Mouse (Mus musculus) CH12.LX (cell line): ENCODE results near the gene Dpp3. TPM values are rescaled to one million over a fixed set of nuclear protein-coding genes. Genes with fewer than 3 reads are reported as not detected.

ENCODE experiments used
- DNase-seq: peaks from one replicate; pipeline ENCODE4 v3.0.0-alpha.2; 2013; ENCODE audit errors: extremely low read depth
- H3K27ac ChIP-seq: 2 replicates; pipeline ENCODE4 v1.5.1; 2012; ENCODE audit warnings: low read depth, mild to moderate bottlenecking, control low read depth, moderate library complexity; ENCODE audit not compliant: insufficient read depth
- H3K27me3 ChIP-seq: replicated peaks from 2 replicates; pipeline ENCODE3; 2012; ENCODE audit warnings: inconsistent platforms
- H3K36me3 ChIP-seq, 2 experiments: replicated peaks in 1 of 2; 2 replicates each; pipeline versions ENCODE3 to v1.6.1; 2012; ENCODE audit warnings: inconsistent platforms in 1 of 2, low read length in 1 of 2, mild to moderate bottlenecking in 1 of 2, mixed read lengths in 1 of 2, moderate library complexity in 1 of 2; ENCODE audit not compliant: control insufficient read depth in 1 of 2, insufficient read depth in 1 of 2
- H3K4me1 ChIP-seq, 2 experiments: 2 replicates each; pipeline ENCODE4 v1.6.1; 2012; ENCODE audit warnings: inconsistent platforms in 1 of 2, moderate library complexity in 1 of 2; ENCODE audit not compliant: insufficient read depth in 2 of 2, control insufficient read depth in 1 of 2
- H3K4me2 ChIP-seq: 2 replicates; pipeline ENCODE4 v1.6.1; 2012; ENCODE audit warnings: low read depth, mild to moderate bottlenecking, control low read depth; ENCODE audit not compliant: poor library complexity, insufficient read depth, severe bottlenecking
- H3K4me3 ChIP-seq, 3 experiments: fragments of 150-350 bp in 1 of 3; sonication (generic) in 1 of 3; replicated peaks in 1 of 3; 2 replicates each; pipeline versions ENCODE3 to v1.5.1; 2011 to 2012; ENCODE audit warnings: low read depth in 2 of 3, low read length in 2 of 3, mild to moderate bottlenecking in 2 of 3, moderate library complexity in 2 of 3, control low read depth in 1 of 3, improper control_type of control experiment in 1 of 3, inconsistent platforms in 1 of 3, mixed read lengths in 1 of 3; ENCODE audit not compliant: poor library complexity in 1 of 3
- H3K79me2 ChIP-seq: replicated peaks from 2 replicates; pipeline ENCODE4 v1.6.1; 2012; ENCODE audit warnings: mild to moderate bottlenecking, moderate library complexity; ENCODE audit not compliant: control insufficient read depth, poor library complexity, insufficient read depth, severe bottlenecking; ENCODE audit errors: extremely low read depth
- H3K9ac ChIP-seq: 2 replicates; pipeline ENCODE4 v1.6.1; 2012; ENCODE audit warnings: low read depth, mild to moderate bottlenecking, control low read depth, moderate library complexity; ENCODE audit not compliant: insufficient read depth
- H3K9me3 ChIP-seq: replicated peaks from 2 replicates; pipeline ENCODE3; 2012; ENCODE audit warnings: low read length, inconsistent platforms, mixed read lengths
- BHLHE40 ChIP-seq: IDR thresholded peaks from 2 replicates; pipeline ENCODE4 v1.6.1; 2011; ENCODE audit warnings: mild to moderate bottlenecking, low read depth, low read length, improper control_type of control experiment
- CHD2 ChIP-seq: IDR thresholded peaks from 2 replicates; pipeline ENCODE4 v1.6.1; 2011; ENCODE audit warnings: low read length, improper control_type of control experiment
- CTCF ChIP-seq, 2 experiments: IDR thresholded peaks in 1 of 2; conservative IDR thresholded peaks in 1 of 2; 2 replicates each; pipeline ENCODE4 v1.5.1; 2011 to 2012; ENCODE audit warnings: low read depth in 2 of 2, low read length in 2 of 2, improper control_type of control experiment in 1 of 2, inconsistent platforms in 1 of 2, mild to moderate bottlenecking in 1 of 2, moderate library complexity in 1 of 2
- E2F4 ChIP-seq: IDR thresholded peaks from 2 replicates; pipeline ENCODE4 v1.6.1; 2011; ENCODE audit warnings: low read depth, low read length, improper control_type of control experiment; ENCODE audit not compliant: insufficient replicate concordance
- ELF1 ChIP-seq: IDR thresholded peaks from 2 replicates; pipeline ENCODE4 v1.6.1; 2014; ENCODE audit warnings: low read depth, mild to moderate bottlenecking, inconsistent platforms, low read length, improper control_type of control experiment
- IRF4 ChIP-seq: IDR thresholded peaks from 2 replicates; pipeline ENCODE4 v1.6.1; 2014; ENCODE audit warnings: low read depth, mild to moderate bottlenecking, inconsistent platforms, low read length, improper control_type of control experiment
- JUND ChIP-seq: conservative IDR thresholded peaks from 2 replicates; pipeline ENCODE4 v1.6.1; 2011; ENCODE audit warnings: low read depth, low read length, improper control_type of control experiment
- KAT2A ChIP-seq: IDR thresholded peaks from 2 replicates; pipeline ENCODE4 v1.6.1; 2012; ENCODE audit warnings: low read length, improper control_type of control experiment, inconsistent platforms; ENCODE audit not compliant: insufficient replicate concordance
- MAFK ChIP-seq: IDR thresholded peaks from 2 replicates; pipeline ENCODE4 v1.6.1; 2011; ENCODE audit warnings: low read length, improper control_type of control experiment; ENCODE audit not compliant: insufficient replicate concordance
- MAX ChIP-seq: IDR thresholded peaks from 2 replicates; pipeline ENCODE4 v1.6.1; 2011; ENCODE audit warnings: low read length, improper control_type of control experiment
- MEF2A ChIP-seq: IDR thresholded peaks from 2 replicates; pipeline ENCODE4 v1.6.1; 2014; ENCODE audit warnings: low read depth, mild to moderate bottlenecking, inconsistent platforms, low read length, improper control_type of control experiment, borderline replicate concordance
- MXI1 ChIP-seq: IDR thresholded peaks from 2 replicates; pipeline ENCODE4 v1.6.1; 2011; ENCODE audit warnings: mild to moderate bottlenecking, low read depth, low read length, improper control_type of control experiment
- NELFE ChIP-seq: IDR thresholded peaks from 2 replicates; pipeline ENCODE4 v1.6.1; 2011; ENCODE audit warnings: low read depth, low read length, improper control_type of control experiment
- NRF1 ChIP-seq: IDR thresholded peaks from 2 replicates; pipeline ENCODE4 v1.6.1; 2014; ENCODE audit warnings: low read depth, mild to moderate bottlenecking, inconsistent platforms, low read length, improper control_type of control experiment, moderate library complexity
- POLR2A ChIP-seq: IDR thresholded peaks from 2 replicates; pipeline ENCODE4 v1.6.1; 2011; ENCODE audit warnings: low read depth, mild to moderate bottlenecking, improper control_type of control experiment, low read length
- POLR2AphosphoS2 ChIP-seq: IDR thresholded peaks from 2 replicates; pipeline ENCODE4 v1.6.1; 2011; ENCODE audit warnings: low read depth, low read length, improper control_type of control experiment
- RCOR1 ChIP-seq: conservative IDR thresholded peaks from 2 replicates; pipeline ENCODE4 v1.6.1; 2012; ENCODE audit warnings: low read depth, mild to moderate bottlenecking, inconsistent platforms, low read length, improper control_type of control experiment
- SIN3A ChIP-seq: IDR thresholded peaks from 2 replicates; pipeline ENCODE4 v1.6.1; 2012; ENCODE audit warnings: low read length, improper control_type of control experiment, inconsistent platforms
- SMC3 ChIP-seq: IDR thresholded peaks from 2 replicates; pipeline ENCODE4 v1.6.1; 2011; ENCODE audit warnings: low read depth, low read length, improper control_type of control experiment
- TBP ChIP-seq: conservative IDR thresholded peaks from 2 replicates; pipeline ENCODE4 v1.6.1; 2011; ENCODE audit warnings: low read depth, low read length, improper control_type of control experiment
- TCF12 ChIP-seq: IDR thresholded peaks from 2 replicates; pipeline ENCODE4 v1.6.1; 2014; ENCODE audit warnings: low read depth, mild to moderate bottlenecking, inconsistent platforms, low read length, improper control_type of control experiment
- USF1 ChIP-seq: IDR thresholded peaks from 2 replicates; pipeline ENCODE4 v1.6.1; 2014; ENCODE audit warnings: low read depth, mild to moderate bottlenecking, inconsistent platforms, low read length, improper control_type of control experiment
- ZKSCAN1 ChIP-seq: IDR thresholded peaks from 2 replicates; pipeline ENCODE4 v1.6.1; 2012; ENCODE audit warnings: low read depth, inconsistent platforms, low read length, improper control_type of control experiment, borderline replicate concordance
- ZMIZ1 ChIP-seq: IDR thresholded peaks from 2 replicates; pipeline ENCODE4 v1.6.1; 2012; ENCODE audit warnings: low read depth, mild to moderate bottlenecking, inconsistent platforms, low read length, improper control_type of control experiment
- ZNF384 ChIP-seq: IDR thresholded peaks from 2 replicates; pipeline ENCODE4 v1.6.1; 2012; ENCODE audit warnings: low read depth, low read length, improper control_type of control experiment, inconsistent platforms
- dilution Hi-C: fragments of 300-500 bp; cut with MboI; formaldehyde crosslinking; loops from 2 replicates; pipeline ENCODE4 v1.14.3; 2020; ENCODE audit warnings: low sequenced_read_pairs; ENCODE audit not compliant: extremely low pct_unique_long_range_greater_than_20kb, extremely low pct_ligation_motif_present
- in situ Hi-C: fragments of 300-500 bp; cut with MboI; formaldehyde crosslinking; loops from 3 replicates; pipeline ENCODE4 v1.14.3; 2019; ENCODE audit warnings: low sequenced_read_pairs, low pct_ligation_motif_present, low pct_unique_long_range_greater_than_20kb, mixed read lengths
- polyA plus RNA-seq: library from polyadenylated mRNA; unstranded; fragments of >175 nt; gene quantifications from 2 replicates; pipeline ENCODE4 v1.2.1, GENCODE M21; 2012; ENCODE audit warnings: low read depth; ENCODE audit not compliant: insufficient read length
- total RNA-seq, 2 experiments: library from RNA; depleted of rRNA; stranded (reverse); fragments of 300-350 nt in 1 of 2; fragments of >200 nt in 1 of 2; gene quantifications; 2 replicates each; pipeline ENCODE4 v1.2.3; 2012 to 2014

The Dpp3 gene
- total and polyA plus RNA-seq, 3 experiments, result 79.6 to 100.0 (median 89.7) TPM

DNA sequence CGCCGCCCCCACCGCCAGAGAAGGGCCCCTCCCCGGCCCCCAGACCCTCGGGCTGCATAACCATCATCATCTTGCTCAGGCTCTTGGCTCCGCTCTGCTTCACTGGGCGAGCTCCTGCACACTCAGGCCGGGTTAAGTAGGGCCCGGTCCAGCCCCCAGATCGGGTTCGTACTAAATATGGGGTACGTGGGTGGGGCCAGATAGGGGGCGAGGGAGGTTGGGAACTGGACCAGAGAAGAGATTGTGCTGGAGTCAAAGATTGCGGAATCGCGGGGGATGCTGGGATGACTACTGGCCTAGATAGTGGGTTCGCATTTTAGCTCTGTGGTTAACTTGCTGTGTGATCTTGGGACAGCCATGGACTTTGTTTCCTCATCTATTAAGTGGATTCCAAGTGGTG, 50.3 kb downstream of the Dpp3 start, which contains the start of gene Actn3:
Gene Actn3 (minus strand): TSS at position 125 of the 400 bp plus-strand sequence.
- TF ChIP-seq RCOR1 (no peak), USF1 (no peak), JUND (no peak), MXI1 (no peak), MEF2A (no peak), ZKSCAN1 (no peak), ZNF384 (no peak), ELF1 (no peak), TCF12 (no peak), NELFE (no peak), SMC3 (no peak), POLR2AphosphoS2 (no peak), CTCF (conservative IDR thresholded peaks at IDR 0.05 in 1 of 2, IDR thresholded peaks at IDR 0.05 in 1 of 2; ENCODE audit: low read depth in 2 of 2, low read length in 2 of 2) (no peak), NRF1 (no peak), POLR2A (no peak), MAFK (no peak), MAX (no peak), ZMIZ1 (no peak)
- TF ChIP-seq, all 38 proteins: peak for 0
- in situ Hi-C loops (no loop called here), dilution Hi-C loops (no loop called here)
- Histone ChIP-seq H3K36me3 (peaks cover 11 to 26% of the 10 kb centered on the region in 2 experiments), H3K79me2 (no peaks in the 10 kb centered on the region; the same call in 1 of the 2 replicates), H3K4me2 (peak within 1 kb of the TSS; percentile 69), H3K4me3 (peak within 1 kb of the TSS; percentile 84 to 97 (median 84)), H3K9ac (peak within 1 kb of the TSS; percentile 57), H3K27ac (no peak within 1 kb of the TSS), H3K27me3 (peaks cover 38% of the 10 kb centered on the region), H3K4me1 (peaks cover 19 to 40% of the 10 kb centered on the region in 2 experiments), H3K9me3 (no peaks in the 10 kb centered on the region)
- no peak for DNase-seq

DNA sequence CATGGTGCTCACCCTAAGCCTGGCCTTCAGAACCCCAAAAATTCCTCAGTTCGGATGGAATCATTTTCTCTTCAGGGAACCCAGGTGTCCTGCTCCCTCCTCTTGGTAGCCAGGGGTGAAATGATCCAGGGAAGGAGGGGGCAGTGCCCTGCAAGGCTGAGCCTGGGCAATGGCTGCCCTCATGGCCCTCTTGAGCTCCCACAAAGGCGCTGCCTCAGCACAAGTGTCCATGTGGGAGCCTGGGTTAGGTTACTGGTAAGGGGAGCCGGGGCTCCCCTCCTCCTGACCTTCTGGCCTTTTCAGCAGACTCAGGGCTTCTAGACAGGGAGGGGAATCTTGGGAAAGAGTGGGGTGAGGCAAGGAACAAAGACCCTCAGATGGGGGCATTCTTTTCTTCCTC, 51.3 kb downstream of the Dpp3 start:
- TF ChIP-seq MAX, result no peak
- TF ChIP-seq BHLHE40, result no peak
- no peak for TF ChIP-seq MEF2A
- no peak for TF ChIP-seq JUND
- TF ChIP-seq KAT2A, result no peak
- no peak for TF ChIP-seq TBP
- TF ChIP-seq RCOR1, result no peak
- no peak for TF ChIP-seq SMC3
- TF ChIP-seq MXI1, result no peak
- TF ChIP-seq IRF4, result no peak
- no peak for TF ChIP-seq USF1
- TF ChIP-seq E2F4, result no peak
- no peak for TF ChIP-seq POLR2AphosphoS2
- TF ChIP-seq CHD2, result no peak
- no peak for TF ChIP-seq ZMIZ1
- TF ChIP-seq SIN3A, result no peak
- in situ Hi-C loops, result no loop called here
- Histone ChIP-seq H3K27ac (no peak overlapping the region), H3K79me2 (no peaks in the 10 kb centered on the region; the same call in 1 of the 2 replicates), H3K9me3 (no peaks in the 10 kb centered on the region), H3K9ac (no peak overlapping the region), H3K27me3 (peaks cover 49% of the 10 kb centered on the region), H3K4me2 (no peak overlapping the region), H3K36me3 (peaks cover 8 to 18% of the 10 kb centered on the region in 2 experiments), H3K4me1 (peaks cover 15 to 30% of the 10 kb centered on the region in 2 experiments), H3K4me3 (no peak overlapping the region)
- no peak for DNase-seq
- dilution Hi-C loops, result no loop called here
